Mouse (Mus musculus) gastrocnemius, postnatal 36 days (tissue): ENCODE results near the gene Pde4d. TPM values are rescaled to one million over a fixed set of nuclear protein-coding genes. Genes with fewer than 3 reads are reported as not detected.

ENCODE experiments used
- DNase-seq, 2 experiments: peaks; one replicate each; pipeline ENCODE4 v3.0.0; 2022
- intact Hi-C: fragments of 180-260 bp; cut with DNase I; formaldehyde crosslinking; loops from one replicate; pipeline ENCODE4 v1.15.1; 2025
- total RNA-seq, 2 experiments: library from RNA; stranded (reverse); gene quantifications; 2 replicates each; pipeline ENCODE4 v1.2.3; 2021

Pde4d gene
- total RNA-seq, 2 experiments from 2014 or later = 190 to 235 TPM

DNA sequence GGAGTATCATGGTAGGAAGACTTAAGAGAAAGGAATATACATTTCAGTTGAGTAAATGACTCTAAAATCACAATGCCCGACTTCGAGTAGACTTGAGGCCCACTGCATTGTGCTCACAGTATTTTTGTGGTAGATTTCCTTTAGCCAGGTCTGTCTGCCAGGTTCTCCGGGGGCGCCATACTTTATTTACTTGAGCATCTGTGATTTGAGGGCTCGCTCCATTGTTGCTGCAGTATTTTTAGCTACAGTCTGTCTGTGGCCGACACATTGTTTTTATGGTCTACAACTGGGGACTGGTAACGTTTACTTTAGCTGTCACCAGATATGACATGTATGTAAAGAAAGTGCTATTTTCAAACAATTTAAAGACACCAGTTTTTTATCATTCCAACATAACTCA is 359.4 kb downstream of the Pde4d start:
- no peak for DNase-seq
- intact Hi-C loops = no loop called here

DNA sequence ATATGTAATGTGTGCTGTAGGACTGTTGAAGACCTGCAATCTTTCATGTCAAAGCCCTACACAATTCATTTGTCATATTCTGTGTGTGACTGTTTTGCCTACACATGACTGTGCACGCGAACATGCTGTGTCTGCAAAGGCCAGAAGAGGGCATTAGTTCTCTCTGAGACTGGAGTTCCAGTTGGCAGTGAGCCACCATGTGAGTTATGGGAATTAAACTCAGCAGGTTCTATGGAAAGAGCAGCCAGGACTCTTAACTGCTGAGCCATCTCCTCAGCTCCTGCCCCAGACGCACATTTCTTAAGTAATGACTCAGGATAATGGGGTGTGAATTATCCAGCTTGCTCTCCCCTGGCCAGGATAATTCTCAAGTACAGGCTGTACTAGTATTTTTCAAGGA is 363.2 kb downstream of the Pde4d start:
- intact Hi-C loops = no loop called here
- no peak for DNase-seq

DNA sequence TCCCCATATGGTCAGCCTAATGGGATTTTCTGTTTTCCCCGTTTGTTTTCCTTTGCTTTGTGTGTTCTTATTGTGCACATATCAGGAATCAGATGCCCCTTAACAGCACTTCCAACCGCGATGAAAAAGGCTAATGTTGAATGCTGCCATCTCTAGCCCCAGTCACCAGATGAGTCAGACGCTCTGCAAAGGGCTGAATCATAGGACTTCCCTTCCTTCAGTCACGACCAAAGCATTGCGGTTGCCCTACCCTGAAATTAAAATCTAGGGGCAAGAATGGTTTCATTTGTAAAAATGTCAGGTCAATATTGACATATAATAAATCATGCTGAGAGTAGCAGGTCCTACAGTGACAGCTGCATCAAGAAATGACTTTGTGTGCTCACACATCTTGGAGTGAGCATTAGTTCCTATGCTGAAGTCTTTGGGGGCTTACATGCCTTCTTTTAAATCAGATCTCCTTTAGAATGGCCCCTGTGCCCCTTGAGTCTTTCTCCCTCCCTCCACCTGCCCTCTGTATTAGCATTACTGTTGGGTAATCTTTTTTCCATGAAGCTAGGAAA is 370.2 kb downstream of the Pde4d start:
- no peak for DNase-seq
- intact Hi-C loops = no loop called here

DNA sequence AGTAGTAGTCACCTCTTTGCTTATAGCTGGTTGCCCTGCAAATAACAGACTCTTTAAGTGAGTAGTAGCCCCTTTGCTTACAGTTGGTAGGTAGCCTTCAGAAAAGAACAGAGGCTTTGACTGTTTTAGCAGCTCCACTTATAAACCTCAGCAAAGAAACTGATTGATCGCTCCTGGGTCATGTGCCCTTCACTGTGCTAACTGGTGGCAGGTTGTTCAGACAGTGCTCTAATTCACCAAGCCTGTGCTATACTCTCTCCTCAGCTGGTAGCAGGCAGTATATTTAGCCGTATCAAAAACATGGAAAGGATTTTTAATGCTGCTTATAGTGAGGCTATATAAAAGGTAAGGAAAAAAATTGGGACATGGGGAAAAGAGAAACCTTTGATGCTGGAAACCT is 370.7 kb downstream of the Pde4d start:
- DNase-seq = no peak
- intact Hi-C loops = no loop called here

DNA sequence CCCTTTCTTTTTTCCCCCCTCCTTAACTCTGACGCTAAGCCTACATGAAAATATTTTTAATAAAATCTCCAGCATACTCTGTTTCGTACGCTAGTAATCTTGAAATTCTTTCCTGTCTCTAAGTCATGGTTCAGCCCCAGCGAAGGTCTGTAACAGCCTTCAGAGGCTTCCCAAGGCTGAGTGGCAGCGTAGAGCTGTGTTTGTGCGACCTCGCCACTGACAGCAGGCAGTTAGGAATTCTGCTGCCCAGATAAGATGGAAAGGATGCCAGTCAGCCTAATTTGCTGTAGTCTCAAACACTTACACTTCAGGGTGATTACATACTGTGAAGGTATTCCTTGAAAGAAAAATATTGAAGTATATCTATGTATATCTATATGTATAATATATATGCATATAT is 371.5 kb downstream of the Pde4d start:
- no peak for DNase-seq
- intact Hi-C loops = no loop called here

DNA sequence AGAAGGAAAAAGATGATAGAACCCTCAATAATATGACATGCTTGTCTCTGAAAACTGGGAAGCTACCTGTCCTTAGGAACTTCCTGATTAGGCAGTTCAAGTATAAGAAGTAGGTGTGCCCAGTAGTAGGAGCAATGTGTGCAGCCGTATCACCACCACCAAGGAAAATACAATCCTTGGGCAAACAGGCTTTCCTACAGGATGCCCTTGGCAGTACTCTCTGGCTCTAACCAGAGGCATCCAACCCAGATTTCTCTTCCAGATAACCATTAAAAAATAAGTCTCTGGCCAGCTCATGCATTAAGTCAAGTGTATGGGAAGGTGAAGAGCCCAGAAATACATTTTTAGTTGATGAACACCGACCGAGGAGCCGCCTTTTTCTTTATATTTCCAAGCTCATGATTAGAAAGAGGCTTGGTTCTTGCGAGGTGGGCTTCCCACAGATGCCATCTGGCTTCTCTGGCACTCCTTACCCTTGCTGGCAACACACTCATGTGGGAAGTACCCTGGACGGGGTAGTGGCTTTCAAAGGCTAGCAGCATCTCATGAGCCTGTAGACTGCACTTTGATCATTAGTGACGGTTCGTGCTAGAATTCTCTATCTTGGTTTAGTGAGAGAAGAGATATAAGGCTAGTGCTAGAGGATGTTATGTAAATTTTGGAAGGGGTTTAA is 375.0 kb downstream of the Pde4d start:
- intact Hi-C loops = no loop called here

DNA sequence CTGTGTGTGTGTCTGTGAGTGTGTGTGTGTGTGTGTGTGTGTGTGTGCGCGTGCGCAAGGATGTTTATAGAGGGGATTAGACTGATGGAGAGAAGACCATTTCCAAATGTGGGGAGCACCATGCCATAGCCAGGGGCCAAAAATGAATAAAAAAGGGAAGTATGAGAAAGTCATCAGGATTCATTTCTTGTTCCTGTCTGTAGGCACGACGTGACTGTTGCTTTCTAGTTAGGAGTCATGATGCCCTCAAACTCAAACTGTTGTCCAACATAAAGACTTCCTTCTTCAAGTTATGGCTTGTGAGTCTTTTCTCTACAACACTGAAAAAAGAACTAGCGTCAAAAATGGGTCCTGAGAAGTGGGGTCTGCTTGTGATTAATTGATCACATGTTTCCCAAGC is 375.8 kb downstream of the Pde4d start:
- intact Hi-C loops = no loop called here

More for the DNA sequence above, 375.0 kb downstream of the Pde4d start:
- DNase-seq = no peak

DNA sequence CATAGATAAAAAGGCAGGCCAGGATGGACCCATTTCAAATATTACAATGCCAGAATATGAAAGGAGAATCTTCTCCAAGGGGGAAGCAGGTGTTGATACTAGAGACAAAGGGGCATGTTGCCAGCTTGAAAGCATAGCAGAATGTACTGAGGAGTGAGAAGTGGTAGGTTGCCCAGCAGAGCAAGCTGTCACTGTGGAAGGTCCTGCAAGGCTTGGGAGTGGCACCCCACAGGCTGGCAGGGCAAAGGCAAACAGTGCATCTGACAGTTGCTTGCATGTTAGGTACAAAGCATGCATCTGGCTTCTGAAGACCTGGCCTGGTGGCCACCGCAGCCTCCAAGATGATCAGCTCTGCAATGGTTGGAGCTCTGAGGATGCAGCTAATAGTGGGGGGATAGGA is 384.4 kb downstream of the Pde4d start:
- intact Hi-C loops = no loop called here
- no peak for DNase-seq

More for the DNA sequence above, 375.8 kb downstream of the Pde4d start:
- DNase-seq = no peak

DNA sequence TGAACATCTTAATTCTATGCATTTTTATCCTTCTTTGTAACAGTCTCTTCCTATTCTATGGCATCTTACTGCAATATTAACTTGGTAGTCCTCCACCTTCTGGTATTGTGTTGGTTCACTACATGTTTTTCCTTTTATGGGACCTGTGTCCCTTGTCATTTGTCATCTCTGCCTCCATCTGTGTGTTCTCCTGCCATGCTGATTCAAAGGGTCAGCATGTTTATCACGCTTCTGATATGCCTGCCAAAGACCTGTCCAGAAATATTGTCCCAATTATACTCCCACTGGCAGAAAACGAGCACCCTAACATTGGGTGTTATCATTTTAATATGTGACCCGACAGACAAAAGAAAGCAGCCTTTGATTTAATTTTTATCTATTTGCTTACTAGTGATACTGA is 386.6 kb downstream of the Pde4d start:
- no peak for DNase-seq
- intact Hi-C loops = no loop called here

DNA sequence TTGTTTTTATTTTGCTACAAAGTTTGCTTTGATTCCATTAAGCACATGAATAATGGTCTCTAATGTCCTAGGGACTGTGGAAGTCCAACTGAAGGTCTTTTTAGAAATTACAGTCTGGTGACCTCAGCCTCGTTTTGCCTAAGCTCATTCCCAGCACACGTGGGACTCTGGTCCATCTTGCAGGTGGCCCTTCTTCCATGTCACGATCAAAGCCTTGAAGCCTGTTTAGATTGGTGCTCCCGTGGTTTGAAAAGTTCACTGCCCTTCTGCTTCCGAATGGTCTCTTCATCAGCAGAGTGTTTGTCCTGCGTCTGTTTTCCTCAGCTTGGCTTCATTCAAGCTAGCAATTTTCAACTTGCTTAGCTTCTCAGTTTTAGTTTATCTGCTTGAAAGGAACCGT is 389.4 kb downstream of the Pde4d start:
- no peak for DNase-seq

DNA sequence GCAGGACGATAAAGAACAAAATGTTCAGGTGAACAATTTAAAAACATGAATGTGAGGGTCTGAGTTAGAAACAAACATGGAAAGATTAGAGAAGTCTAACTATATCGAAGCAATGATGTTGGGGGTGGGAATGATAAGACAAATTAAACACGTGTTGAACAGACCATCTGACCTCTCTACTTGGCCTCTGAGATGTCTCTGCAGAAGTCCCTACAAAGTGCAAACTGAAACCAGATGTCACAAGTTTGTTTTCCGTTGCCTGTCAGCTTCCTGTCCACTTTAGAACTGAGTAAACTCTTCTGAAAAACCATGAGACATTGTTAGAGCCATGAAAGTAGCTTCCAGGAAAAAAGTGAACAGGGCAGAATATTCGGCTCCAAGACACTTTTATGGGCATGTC is 404.3 kb downstream of the Pde4d start:
- DNase-seq = no peak
- intact Hi-C loops = no loop called here

More for the DNA sequence above, 389.4 kb downstream of the Pde4d start:
- intact Hi-C loops = no loop called here

DNA sequence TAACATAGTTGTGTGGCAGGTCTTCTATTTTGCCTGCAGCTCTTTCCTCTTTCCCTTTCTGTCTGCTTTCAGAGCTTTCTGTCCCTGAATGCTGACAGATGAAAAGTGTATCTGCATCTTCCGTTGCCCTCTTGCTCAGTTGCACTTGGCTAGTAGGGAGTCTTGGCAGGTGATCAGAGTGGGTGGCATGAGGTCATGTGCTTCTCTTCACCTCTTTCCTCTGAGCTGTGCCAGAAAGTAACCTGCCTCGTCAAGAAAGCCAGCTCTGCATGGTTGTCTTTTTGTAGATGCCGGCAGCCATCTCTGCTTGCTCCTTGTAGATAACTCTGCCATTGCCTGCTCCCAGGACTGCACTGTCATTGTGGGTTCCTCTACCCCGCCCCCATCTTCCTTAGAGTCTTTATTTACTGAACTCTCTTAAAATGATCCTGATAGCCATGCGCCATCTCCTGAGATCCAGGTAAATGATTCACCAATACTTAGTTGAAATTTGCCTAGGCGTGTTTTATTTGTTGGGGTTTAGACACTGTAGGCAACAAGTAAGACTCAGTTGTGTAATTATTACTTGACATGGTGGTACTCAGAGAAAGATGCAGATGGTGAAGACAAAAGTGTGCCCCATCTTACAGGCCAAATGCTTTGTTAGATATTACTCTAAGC is 407.2 kb downstream of the Pde4d start:
- DNase-seq = no peak

DNA sequence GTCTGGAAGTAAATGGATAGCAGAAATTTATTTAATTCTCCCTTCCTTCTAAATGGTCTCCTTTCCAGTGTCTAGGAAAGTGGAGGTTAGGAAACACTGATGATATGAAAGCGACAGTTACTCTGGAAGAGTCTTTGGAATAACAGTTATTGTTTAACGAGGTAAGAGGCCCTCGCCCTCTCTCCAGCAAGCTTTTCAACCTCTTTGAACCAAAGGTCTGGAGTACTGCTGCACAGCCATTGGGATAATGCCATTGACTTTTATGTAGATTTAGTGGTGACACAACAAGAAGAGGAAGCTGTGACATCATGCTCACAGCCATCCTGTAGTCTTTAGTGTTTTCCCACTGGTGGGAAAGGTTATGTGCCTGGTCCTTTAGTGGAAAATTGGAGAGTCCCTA is 409.6 kb downstream of the Pde4d start:
- intact Hi-C loops = no loop called here
- DNase-seq = no peak

More for the DNA sequence above, 407.2 kb downstream of the Pde4d start:
- intact Hi-C loops = no loop called here

DNA sequence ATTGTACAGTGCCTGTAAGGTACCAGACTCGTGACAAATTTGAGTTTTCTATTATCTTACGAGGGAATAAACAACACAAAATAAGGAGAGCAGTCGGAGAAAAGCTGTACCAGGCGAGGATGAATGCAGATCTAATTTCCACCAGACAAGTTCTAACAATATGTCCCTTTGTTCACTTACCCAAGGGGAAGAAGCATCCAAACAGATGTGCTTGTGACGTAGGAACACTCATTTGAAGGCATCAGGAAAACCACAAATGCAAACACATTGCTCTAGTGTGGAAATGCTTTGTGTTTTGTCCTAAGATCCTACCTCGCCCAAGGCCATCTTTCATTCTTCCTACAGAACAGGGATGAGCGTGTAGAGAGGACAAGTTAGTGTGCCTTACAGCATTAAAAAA is 411.0 kb downstream of the Pde4d start:
- DNase-seq = no peak
- intact Hi-C loops = no loop called here

DNA sequence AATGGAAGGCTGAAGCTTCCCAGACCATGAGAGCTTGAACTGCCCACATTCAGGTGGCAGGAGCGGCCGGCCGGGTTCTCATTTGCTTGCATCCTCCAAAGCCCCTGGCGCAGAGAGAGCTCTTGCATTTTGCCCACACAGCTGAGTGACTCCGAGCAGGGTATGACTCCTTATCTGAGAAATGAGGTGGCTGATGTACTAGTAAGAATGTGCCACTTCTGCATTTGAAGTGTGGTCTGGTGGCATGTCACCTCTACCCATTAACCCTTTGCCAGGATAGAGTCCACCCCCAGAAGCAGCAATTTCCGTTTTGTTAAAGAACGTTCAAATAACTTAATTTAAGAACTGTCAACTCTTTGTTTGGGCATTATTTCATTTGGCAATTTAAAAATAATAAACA is 412.0 kb downstream of the Pde4d start:
- intact Hi-C loops = no loop called here
- DNase-seq = no peak

DNA sequence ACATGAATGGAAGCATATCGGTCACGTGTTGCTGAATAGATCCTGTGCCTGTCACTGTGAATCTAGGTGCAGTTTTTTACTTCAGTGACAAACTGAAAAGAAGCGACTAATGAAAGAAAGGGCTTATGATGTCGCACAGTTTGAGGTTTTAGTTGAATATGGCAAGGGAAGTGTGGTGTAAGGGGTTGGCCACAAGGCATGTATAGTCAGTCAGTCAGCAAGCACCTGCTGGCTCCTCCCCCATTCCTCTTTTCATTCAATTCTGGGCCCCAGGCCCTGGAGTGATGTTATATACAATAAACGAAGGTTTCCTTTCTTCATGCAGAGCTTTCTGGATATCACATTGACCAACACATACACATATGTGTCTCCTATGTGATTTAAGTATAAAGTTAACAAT is 412.4 kb downstream of the Pde4d start:
- intact Hi-C loops = no loop called here
- DNase-seq = no peak

DNA sequence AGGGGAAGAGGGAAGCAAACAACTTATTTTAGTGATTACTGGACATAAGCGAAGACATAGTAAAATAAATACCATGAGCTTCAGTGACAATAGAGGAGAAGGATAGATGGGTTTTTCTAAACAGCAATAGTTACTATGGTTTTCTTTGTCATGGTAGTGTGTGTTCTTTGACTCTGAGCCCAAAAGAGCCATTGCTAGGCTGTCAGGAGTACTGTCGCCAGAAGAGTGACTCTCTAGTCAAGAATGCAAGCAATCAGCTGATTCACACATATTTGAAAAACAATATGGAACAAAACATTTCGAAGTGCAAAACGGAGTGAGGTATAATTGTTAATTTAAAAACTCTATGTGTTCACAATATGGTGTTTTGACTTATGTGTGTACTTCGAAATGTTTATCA is 450.4 kb downstream of the Pde4d start:
- no peak for DNase-seq
- intact Hi-C loops = no loop called here

DNA sequence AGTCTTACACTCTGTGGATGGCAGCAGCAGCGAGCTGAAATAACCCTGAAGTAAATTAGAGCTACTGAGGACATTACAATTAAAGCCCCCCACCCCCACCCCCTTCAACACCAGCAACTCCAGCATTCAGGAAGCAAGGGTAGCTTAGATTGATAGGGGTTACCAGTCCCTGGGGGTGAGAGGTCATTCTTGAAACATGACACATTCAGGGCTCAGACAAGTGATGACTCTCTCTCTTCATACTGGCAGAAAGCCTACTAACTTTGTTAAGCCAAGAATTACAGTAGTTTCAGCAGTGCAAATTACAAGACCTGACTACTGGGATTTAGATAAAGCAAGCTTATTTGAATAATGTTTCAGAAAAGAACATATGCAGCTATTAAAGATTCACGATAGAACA is 455.4 kb downstream of the Pde4d start:
- intact Hi-C loops = no loop called here
- DNase-seq = no peak

DNA sequence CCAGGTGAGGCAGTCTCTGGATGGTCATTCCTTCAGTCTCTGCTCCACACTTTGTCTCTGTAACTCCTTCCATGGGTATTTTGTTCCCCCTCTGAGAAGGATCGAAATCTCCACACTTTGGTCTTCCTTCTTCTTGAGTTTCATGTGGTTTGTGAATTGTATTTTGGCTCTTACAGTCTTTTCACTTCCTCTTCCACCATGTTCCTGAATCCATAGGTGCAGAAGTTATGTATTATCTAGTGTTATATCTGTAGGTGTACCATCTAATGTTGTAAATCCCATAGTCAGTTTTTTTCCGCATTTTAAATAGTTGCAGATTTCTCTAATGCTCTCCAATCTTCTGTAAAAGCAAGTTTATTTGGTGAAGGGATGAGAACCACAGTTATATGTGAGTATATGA is 459.4 kb downstream of the Pde4d start:
- no peak for DNase-seq
- intact Hi-C loops = no loop called here

DNA sequence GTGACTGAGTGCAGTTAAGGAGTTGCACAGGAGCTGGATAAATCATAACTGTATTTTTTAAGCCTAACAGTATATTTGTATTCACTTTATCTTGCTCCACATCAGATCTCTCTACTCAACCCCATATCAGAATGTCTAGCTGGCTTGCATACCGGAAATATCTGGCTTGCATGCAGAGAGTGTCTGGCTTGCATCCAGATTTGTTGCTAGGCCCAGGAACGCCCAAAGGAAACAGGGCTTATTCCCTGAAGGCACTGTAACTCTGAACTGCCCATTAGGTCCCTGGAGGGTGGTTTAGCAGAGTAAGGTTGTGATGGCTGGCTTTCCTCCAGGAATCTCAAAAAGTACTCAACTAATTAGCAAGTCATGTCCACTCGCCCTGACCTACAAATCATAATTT is 464.9 kb downstream of the Pde4d start:
- DNase-seq = no peak
- intact Hi-C loops = no loop called here

DNA sequence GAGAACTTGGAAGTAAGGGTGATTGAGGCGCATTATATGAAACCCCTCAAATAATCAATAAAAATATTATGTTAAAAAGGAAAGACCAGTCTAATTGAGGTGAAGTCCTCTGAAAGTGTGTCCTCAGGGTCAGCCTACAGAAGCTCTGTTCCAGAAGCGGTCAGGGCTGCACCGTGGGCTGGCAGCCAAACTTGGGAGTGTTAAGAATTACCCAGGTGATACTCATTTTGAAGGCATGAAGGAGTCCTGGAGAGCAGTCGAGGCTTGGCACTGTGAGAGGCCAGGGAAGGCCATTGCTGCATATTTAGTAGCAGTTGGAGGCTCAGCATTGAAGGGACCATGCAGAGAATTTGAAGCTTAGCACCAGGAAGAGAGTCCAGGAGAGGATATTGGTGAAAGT is 471.4 kb downstream of the Pde4d start:
- intact Hi-C loops = no loop called here
- no peak for DNase-seq

DNA sequence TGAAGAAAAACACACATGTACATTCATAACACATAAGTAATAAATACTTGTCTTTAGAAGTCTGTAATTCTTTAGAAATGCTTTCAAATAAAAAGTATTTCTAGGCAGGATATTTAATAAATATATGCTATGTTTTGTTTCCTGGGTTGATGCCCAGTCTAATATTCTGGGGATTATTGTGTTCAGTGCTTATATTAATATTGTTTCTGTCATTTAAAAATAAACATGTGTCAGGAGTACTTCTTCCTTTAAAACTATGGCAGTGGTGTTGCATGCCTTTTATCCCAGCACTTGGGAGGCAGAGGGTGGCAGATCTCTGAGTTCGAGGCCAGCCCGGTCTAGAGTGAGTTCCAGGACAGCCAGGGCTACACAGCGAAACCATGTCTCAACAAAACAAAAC is 485.1 kb downstream of the Pde4d start:
- no peak for DNase-seq
- intact Hi-C loops = no loop called here
